Comparison of ENCODE assay signal across 16 mouse cellular contexts in genomic region chr16:19198539-19199385, GRCm38 (mm10).
"Had no signal": no experiment of that assay in that cellular context is flagged by ENCODE, and none has a peak within 500 bp of the region (broad histone marks: within the 10 kb centered on the region; RNA-seq: fewer than 3 reads in every experiment).

No protein-coding gene starts in this region.

- H3K4me3 ChIP-seq: intestine, embryonic 15.5 days; layer of hippocampus, adult 2 months; liver, embryonic 13.5 days; megakaryocyte, embryonic 14.5 days; midbrain, embryonic 10.5 days; midbrain, embryonic 13.5 days; stomach, embryonic 15.5 days had no signal

- ATAC-seq: intestine, embryonic 15.5 days; midbrain, embryonic 13.5 days; midbrain, embryonic 16.5 days had no signal

- H3K27ac ChIP-seq: intestine, embryonic 15.5 days; kidney, postnatal 0 days; layer of hippocampus, adult 2 months; liver, embryonic 13.5 days; midbrain, embryonic 10.5 days; midbrain, embryonic 13.5 days; stomach, embryonic 15.5 days had no signal

- H3K9ac ChIP-seq: intestine, embryonic 15.5 days; liver, embryonic 13.5 days; midbrain, embryonic 13.5 days; stomach, embryonic 15.5 days had no signal

- H3K4me1 ChIP-seq: intestine, embryonic 15.5 days; liver, embryonic 13.5 days; megakaryocyte, embryonic 14.5 days; midbrain, embryonic 10.5 days; midbrain, embryonic 13.5 days; stomach, embryonic 15.5 days had no signal

- H3K27me3 ChIP-seq: intestine, embryonic 15.5 days; liver, embryonic 13.5 days; megakaryocyte, embryonic 14.5 days; midbrain, embryonic 13.5 days; stomach, embryonic 15.5 days had no signal

- DNase-seq: kidney, adult 11 months; kidney, adult 9 months; kidney, postnatal 25 days; layer of hippocampus, adult 9-11 months; liver, embryonic 13.5 days; lung, adult 2 months; right cerebral cortex, postnatal 25 days; thymus, postnatal 36 days had no signal

- H3K9me3 ChIP-seq: intestine, embryonic 15.5 days; liver, embryonic 13.5 days; stomach, embryonic 15.5 days had no signal

- H3K36me3 ChIP-seq: intestine, embryonic 15.5 days; liver, embryonic 13.5 days; midbrain, embryonic 10.5 days; midbrain, embryonic 13.5 days; stomach, embryonic 15.5 days had no signal

- H3K4me2 ChIP-seq: intestine, embryonic 15.5 days; liver, embryonic 13.5 days; midbrain, embryonic 13.5 days; stomach, embryonic 15.5 days had no signal
